Mouse (Mus musculus) megakaryocyte-erythroid progenitor cell, adult 5-6 weeks (primary cell): ENCODE results near the gene Cnn2. TPM values are rescaled to one million over a fixed set of nuclear protein-coding genes. Genes with fewer than 3 reads are reported as not detected.
A peak's percentile ranks its signal among the peaks of the same experiment; 100 is the strongest.
"Not testable (repeated sequence)": the region's sequence is repeated elsewhere in the genome, so short reads cannot be mapped to it uniquely, and the experiment has no call there.

Experiments used
- ATAC-seq: replicated peaks from 2 replicates; pipeline ENCODE4 v1.8.0; 2016; ENCODE audit warnings: mild to moderate bottlenecking, inconsistent platforms; ENCODE audit not compliant: severe bottlenecking, poor library complexity, low FRiP score, low TSS enrichment
- total RNA-seq, 2 experiments: library from RNA; stranded (forward) in 1 of 2; stranded (reverse) in 1 of 2; fragments of 200-1000, 215-1000 nt in 1 of 2; fragments of >200 nt in 1 of 2; fragmentation: Nextera tagmentation in 1 of 2; gene quantifications; 2 replicates each; pipeline ENCODE4 v1.2.3; 2014 to 2017

Gene Cnn2
- total RNA-seq (2014; fragmentation: Nextera tagmentation), result 18.0 and 24.6 TPM in 2 replicates
- total RNA-seq (2017), result 13.8 and 25.6 TPM in 2 replicates

DNA sequence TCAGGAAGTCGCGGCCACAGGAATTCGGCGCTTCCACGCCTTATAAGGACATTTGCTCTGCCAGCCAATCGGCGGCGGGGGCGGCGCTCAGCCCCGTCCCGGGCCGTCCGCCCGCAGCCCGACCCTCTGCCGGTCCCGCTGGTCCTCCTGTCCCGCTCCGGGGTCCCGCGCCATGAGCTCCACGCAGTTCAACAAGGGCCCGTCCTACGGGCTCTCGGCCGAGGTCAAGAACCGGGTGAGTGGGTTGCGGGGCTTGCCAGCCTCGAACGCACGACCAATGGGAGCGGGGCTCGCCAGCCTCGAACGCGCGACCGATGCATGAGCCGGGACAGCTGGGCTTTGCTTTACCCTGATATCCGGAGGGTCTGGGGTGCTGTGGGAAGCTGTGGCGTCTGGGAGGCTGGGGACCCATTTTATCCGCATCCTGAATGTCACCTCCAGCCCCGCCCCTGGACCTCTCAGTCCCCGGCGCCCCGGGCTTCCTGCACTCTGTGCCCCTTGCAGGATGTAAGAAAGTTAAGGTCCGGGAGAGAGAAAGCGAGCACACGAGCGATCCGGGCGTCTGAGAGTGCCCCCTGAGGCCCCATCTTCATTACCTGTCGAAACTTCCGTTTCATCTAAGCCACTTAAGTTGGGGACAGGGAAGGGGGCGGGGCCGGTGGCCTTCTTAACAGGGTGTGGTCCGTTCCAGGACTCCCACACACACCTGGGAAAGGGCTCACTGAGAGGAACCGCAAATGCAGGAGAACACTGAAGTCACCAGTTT lies at the start of gene Cnn2:
TSS of gene Cnn2 (plus strand) at position 79 of the 766 bp plus-strand sequence.
- no peak for ATAC-seq

DNA sequence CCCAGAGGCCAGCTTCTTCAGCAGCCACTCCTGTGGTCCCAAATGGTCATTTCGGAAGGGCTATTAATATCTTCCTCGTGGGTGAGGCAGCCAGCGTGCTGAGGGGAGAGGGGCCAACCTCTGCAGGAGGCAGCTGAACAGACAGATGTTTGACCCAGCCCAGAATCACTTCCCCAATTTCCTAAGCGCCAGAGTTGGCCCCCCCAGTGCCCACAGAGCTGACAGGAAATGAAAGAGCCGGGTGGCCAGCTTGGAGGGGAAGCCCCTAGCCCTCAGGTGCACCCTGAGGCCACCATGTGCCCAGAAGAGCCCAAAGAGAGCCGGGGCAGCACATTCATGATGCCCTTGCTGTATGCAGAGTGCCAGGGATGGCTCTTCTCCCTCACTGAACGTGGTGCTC lies 47.6 kb upstream of the Cnn2 start:
- no peak for ATAC-seq

DNA sequence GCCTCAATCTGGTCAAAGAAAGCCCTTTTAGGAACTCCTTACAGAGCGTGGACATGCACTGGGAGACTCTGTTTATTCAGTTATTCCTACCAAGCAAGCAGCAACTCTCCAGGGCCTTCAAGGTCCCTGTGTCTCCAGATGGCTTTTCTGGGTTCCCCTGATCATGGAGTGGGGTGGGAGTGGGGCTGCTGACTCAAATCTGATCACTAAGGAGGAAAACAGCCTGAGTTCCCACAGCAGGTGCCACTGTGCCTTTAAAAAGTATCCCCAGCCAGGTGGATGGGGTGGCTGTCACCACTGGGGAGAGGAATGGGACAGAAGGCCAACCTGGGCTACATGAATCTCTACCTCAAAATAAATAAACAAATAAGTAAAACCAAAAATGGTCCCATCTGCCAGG lies 45.4 kb upstream of the Cnn2 start:
- no peak for ATAC-seq

DNA sequence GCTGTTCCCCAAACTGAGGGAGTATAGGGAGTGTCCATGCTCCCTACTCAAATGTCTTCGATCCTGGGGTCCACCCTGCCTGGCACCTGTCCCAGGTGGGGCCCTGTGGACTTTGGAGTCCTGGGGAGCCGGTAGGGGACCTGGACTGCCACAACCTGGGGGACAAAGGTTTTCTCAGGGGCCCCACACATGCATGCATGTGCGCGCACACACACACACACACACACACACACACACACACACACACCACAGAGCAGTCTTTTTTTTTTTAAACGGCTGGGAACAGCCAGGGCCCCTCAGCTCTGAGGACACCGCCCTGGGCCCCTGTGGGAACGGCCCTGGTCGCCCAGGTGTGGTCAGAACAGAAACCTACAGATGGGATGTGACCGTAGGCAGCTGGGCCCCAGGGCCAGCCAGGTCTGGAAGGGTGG lies 44.9 kb upstream of the Cnn2 start:
- no peak for ATAC-seq

DNA sequence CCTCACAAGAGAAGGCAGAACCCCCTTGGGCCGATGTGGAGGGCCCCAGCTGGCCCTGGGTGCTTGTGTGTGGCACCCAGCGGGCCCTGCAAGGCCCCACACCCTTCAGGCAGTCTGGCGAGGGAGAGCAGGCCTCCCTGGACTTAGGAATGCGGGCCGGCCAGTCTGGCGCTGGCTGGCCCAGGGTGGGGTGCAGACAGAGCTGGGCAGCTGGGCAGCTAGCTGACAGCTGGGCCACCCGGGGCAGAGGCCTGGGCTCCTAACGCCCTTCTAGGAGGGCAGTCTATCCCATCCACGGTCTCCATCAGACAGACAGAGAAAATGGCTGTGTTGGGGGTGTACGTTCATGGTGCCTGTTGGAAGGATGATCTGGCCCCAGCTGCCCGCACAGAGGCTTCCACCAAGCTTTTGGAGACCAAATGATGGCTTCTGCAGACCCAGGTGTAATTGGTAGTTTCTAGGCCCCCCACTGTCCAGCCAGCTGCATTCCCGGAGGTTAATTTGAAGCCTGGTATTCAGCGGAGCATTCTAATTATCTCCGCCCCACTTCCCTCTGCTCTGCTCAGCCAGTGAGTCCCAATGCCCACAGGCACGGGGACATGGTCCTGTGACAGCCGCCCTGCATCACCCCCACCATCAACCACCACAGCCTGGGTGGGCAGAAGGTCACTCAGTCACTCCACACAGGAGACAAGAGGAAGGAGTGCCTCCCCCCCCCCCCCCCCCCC lies 42.7 kb upstream of the Cnn2 start:
- ATAC-seq, result no peak

DNA sequence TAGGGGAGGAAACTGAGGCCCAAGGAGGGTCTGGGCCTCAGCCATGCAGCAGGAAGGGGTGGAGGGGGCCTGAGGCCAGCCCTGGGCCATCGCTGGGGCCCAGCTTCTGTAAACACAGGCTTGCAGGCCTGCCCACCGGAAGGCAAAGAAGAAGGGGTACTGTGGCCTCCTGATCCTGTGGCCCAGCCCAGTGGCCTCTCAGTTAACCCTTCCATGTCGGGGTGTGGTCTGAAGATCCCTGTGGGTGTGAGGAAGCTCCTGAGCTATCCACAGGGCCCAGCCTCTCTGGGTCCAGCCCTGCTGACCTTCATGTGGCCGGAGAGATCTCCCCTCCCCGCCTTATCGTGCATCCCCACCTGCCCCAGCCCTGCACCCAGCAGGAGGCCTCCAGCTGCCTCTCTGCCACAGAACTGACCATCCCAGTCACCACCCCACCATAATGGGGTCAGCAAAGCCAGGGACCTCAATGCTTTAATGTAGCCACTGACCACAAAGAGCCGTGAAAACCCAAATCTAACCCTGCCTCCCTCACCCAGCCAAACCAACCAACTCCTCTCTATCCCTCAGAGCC lies 41.5 kb upstream of the Cnn2 start:
- ATAC-seq, result no peak

DNA sequence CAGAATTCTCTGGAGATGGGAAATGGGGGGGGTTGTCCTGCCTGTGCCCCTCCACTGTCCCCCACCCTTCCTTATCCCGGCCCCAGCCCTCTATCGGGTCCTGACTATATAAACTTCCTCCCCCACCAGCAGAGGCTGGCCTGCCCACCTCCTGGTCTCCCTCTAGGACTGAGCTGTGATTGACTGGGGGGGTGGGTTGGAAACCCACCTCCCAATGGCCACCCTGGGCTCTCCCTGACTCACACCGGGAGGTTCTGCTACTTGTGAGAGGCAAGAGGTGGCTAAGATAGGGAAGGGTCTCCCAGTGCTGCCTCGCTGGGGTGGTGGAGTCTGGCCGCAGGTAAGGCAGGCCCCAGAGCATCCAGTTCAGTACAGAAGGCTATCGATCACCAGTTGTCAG lies 40.9 kb upstream of the Cnn2 start:
- no peak for ATAC-seq

DNA sequence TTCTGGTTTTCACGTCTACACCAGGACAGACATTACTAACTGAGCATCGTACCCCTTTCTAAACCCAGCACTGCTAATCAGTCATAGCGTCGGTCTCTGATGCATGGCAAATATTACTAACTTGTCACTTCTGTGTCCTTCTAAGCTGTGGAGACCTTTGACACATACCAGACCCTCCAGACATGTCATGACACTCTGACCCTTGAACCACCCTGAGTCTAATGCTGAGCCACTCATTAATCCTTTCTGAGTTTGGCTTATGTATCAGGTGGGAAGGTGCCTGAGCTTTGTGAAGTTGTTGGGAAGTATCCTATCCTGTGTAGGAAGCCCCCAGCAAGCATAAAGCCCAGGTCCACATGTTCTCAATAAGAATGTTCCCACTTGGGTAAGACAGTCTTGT lies 38.5 kb upstream of the Cnn2 start:
- ATAC-seq, result no peak

DNA sequence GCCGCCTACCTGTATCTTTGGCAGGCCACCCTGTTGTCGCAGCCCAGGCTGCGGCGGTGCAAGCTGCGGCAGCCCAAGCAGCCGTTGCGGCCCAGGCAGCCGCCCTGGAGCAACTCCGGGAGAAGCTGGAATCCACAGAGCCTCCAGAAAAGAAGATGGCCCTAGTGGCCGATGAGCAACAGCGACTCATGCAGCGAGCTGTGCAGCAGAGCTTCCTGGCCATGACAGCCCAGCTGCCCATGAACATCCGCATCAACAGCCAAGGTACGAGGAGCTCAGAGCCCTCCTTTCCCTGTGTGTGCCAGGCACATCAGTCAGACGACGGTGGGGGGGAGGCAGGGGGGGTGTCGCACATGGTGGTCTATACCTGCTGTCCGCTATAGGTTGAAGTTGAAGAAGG lies 37.7 kb upstream of the Cnn2 start:
- no peak for ATAC-seq

DNA sequence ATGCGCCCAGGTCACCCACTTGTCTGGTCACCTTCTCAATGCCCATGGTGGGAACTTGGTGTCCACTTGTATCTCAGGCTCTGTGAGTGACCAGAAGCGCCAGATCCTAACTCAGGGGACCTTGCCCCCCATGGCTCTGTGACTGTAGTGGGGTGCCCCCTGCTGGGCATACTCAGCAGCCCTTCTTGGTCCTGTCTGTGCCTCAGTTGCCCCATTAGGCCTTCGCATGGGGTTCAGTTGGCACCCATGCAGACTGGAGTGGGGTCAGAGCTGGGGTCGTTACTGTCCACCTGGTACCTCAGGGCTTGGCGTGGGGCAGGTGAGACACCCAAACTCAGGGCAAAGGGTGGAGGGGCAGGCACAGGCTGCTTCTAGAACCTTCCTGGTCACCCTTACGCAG lies 34.4 kb upstream of the Cnn2 start:
- no peak for ATAC-seq

DNA sequence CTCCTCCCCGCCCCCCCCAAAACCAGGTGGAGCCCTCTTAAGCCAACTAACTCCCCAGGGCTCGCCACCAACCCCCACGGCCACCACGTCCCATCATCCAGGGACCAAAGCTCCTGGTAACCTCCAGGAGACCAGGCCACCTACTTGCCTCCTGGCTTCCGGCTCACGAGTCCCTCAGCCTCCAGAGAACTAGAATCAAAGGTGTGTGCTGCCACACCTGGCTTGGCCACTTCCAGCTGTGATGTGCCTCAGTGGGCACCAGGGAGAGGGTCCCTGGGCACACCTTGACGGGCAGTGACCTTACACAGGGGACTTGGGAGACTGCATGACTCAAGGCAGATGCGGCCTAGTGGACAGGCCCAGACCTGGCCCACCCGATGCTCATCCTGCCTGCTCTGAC lies 32.7 kb upstream of the Cnn2 start:
- ATAC-seq, result no peak

DNA sequence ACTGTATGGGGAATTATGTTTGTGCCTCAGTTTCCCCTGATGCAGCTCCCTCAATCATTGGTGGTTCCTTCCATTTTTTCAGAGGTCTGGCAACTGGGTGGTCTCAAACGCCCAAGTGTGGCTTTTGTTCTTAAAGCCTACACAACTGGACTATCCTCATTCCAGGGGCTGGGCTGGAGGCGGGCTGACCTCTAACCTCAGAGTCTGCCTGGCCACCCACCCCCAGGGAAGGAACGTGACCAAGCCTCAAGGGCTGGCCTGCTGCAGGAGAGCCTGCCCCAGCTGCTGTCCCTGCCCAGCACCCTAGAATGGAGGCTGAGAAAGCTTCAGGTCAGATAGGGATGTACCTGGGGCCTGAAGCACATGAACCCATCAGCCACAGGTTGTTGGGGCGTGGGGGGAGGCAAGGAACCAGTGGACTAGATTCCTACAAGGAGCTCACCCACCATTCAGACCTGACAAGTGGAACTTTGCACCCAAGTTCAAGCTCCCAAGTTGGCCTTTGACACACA lies 31.7 kb upstream of the Cnn2 start:
- ATAC-seq, result no peak

DNA sequence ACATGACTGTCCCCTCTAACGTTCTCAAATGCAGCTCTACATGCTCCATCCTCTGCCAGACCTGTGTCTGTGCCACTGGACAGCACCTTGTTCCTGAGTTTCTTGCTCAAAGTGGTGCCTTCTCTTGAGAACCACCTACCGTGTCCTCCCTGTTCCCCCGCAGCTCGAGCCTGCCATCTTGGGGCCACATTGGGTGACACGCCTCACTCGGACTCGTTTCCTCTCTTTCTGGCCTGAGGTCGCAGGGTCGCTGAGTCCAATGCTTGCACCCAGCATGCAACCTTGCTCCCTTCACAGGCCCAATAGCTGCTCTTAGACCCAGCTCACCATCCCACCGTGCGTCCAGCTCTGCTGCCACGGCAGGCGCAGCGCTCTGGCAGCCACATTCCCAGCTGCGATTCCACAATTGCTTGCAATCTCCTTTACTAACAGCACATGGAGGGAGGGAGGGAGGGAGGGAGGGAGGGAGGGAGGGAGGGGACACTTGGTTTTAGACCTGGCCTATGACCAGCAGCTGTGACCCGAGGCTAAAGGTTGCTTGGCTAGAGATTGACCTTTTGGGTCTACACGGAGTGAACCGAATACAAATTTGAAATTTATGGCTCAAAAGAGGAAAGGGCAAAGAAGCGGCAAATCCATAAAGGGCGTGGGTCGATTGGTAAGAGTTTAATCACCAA lies 30.1 kb upstream of the Cnn2 start:
- peak; percentile 63 for ATAC-seq

DNA sequence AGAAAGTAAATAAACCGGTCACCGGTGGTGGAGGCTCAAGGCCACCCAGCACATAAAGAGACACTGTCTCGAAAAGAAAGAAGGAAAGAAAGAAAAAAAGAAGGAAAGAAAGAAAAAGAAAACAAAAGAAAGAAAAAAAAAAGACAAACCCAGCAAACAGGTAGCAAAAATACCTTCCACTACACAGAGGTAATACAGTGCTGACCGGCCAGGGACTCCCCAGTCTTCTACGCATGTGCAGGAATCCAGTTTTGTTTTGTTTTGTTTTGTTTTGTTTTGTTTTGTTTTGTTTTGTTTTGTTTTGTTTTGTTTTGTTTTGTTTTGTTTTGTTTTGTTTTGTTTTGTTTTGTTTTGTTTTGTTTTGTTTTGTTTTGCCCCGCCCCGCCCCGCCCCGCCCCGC lies 29.0 kb upstream of the Cnn2 start:
- not testable (repeated sequence) for ATAC-seq

DNA sequence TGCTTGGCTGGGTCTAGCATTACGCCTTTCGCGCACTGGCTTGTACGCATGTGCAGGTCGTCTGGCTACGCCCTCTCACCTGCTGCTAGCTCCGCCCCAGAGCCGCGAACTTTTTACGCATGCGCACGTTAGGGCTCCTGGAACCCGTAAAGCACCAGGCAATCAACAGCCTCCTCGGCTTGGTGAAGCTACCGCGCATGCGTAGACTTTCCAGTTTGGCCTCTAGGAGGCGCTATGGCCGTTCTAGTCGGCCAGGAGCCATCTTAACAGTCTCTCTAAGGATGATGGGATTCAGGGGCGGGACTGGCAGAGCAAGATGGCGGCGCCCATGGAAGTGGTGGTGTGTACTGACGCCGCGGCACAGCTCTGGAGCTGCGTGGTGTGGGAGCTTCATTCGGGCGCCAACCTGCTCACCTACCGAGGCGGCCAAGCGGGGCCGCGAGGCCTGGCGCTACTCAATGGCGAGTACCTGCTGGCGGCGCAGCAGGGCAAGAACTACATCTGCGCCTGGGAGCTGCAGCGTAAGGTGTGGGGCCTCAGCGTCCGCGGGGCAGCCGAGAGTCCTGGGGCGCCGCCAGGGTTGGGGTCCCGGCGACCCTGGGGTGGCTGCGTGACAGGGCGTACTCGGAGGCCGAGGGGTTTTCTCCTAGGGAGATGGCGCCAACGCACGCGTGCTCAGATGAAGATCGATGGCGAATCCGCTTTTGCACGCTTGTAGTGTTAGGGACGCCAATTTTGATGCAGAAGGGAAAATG lies 28.4 kb upstream of the Cnn2 start, which contains the start of gene Wdr18:
TSS of gene Wdr18 (plus strand) at position 306 of the 755 bp plus-strand sequence.
- ATAC-seq, result peak; percentile 86

DNA sequence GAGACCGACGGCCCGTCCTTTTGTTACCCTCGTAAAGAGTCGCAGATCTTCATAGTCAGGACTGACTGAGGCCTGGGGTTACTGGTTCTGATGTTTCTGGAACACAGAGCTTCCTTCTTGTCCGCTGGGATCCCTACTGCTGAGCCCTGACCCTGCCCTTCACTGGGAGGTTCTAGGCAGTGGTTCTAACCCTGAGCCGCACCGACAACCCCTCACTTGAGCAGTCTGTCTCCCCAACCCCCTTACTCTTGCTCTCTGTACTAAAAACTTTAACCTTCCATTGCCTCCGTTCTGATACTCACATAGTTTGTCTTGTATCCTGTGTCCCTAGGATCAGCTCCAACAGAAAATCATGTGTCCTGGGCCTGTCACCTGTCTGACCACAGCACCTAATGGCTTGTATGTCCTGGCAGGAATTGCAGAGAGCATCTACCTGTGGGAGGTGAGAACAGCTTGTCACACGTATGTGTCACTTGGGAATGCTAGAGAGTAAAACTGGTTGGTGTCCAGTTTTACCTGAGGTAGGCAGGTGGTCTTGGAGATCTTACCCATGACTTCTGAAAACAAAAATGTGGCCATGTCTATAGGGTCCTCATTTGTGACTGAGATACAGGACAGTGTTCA lies 27.6 kb upstream of the Cnn2 start:
- no peak for ATAC-seq

DNA sequence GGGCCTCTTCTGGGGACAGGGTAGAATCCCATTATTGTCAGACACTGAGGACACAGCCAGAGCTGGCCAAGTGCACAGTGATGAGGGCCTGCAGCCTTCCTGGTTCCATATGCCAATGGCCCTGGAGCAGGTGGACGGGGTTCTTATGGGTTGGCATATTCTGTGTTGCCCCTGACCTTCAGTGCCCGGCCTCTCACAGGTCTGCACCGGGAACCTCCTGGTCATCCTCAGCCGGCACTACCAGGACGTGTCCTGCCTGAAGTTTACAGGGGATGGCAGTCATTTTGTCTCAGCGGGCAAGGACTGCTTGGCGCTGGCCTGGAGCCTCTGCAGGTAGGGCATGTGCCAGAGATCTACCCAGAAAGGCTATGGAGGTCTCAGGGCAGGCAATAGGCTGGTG lies 23.7 kb upstream of the Cnn2 start:
- ATAC-seq, result no peak

DNA sequence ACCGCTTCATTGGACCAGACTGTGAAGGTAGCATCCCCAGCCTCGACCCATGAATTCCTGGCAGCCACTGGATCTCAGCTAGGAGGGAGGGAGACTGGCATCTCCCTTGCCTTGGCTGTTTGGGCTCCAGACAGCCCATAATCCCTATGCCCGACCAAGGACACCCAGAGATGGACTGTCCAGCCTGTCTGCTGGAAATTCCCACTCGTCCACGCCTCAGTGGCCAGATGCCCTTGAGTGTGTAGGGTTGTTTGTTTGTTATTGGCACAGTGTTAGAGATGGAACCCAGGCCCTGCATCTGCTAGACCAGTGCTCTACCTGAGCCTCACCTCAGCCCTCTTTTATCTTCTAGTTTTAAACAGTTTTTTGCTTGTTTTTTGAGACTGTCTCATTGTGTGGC lies 23.1 kb upstream of the Cnn2 start:
- ATAC-seq, result no peak

DNA sequence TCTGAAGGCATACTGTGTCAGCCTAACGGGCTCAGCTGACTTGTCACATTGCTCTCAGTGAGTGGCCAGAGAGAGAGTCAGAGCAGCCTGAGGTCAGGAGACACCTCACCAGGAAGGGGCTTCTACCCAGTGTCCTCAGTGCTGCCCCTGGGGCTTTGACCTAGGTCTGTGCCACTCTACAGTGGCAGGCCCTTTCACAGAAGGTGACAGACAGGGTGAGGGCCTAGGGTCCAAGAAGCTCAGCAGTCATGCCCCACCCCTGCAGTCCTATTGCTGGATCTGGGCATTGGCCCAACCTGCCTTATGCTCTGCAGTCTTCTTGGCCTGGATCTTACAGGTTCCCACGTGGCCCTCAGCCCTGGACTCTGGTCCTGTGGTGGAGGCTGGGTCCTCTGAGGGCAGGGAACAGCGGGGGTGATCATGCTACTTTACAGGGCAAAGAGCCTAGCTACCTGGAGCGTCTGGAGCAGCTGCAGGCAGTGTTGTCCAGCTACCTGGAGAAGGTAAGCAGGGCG lies 21.4 kb upstream of the Cnn2 start:
- no peak for ATAC-seq
